Mouse (Mus musculus) spleen, adult 2 months (tissue): ENCODE results near the gene Hspa1a.

Source experiments
- CTCF ChIP-seq: fragments of 200-500 bp; IDR thresholded peaks from 2 replicates; pipeline ENCODE4 v1.5.1; 2011; ENCODE audit warnings: mild to moderate bottlenecking, inconsistent platforms; ENCODE audit not compliant: insufficient read depth, insufficient read length, insufficient replicate concordance; ENCODE audit errors: extremely low read depth
- POLR2A ChIP-seq: fragments of 200-500 bp; IDR thresholded peaks from 2 replicates; pipeline ENCODE4 v1.6.1; 2011; ENCODE audit warnings: low read depth, low read length, inconsistent platforms

GRCm38 (mm10) chr17:34965627-34966026, 6.3 kb downstream of the Hspa1a start:
- no peak for TF ChIP-seq CTCF
- TF ChIP-seq POLR2A = no peak
